Mouse (Mus musculus) erythroid progenitor cell, adult 5-6 weeks (primary cell): ENCODE data around the gene 2700097O09Rik. TPM values are rescaled to one million over a fixed set of nuclear protein-coding genes. Genes with fewer than 3 reads are reported as not detected.
A peak's percentile ranks its signal among the peaks of the same experiment; 100 is the strongest.
"Not testable (repeated sequence)": the region's sequence is repeated elsewhere in the genome, so short reads cannot be mapped to it uniquely, and the experiment has no call there.

Experiments
- ATAC-seq: replicated peaks from 2 replicates; pipeline ENCODE4 v1.8.0; 2016; ENCODE audit warnings: moderate number of reproducible peaks, mild to moderate bottlenecking, moderate TSS enrichment, inconsistent platforms; ENCODE audit not compliant: poor library complexity, low FRiP score, severe bottlenecking
- total RNA-seq, 2 experiments: library from RNA; stranded (forward) in 1 of 2; stranded (reverse) in 1 of 2; fragments of 150-400 nt in 1 of 2; fragments of 186-747, 209-891 nt in 1 of 2; gene quantifications; 2 replicates each; pipeline versions ENCODE4 v1.2.3 to v1.2.4; 2015 to 2017; ENCODE audit warnings: low replicate concordance in 2 of 2

Gene 2700097O09Rik
- total RNA-seq (2015; ENCODE audit: low replicate concordance) (9.7 and 27.2 TPM in 2 replicates), total RNA-seq (2017; ENCODE audit: low replicate concordance) (6.7 and 9.9 TPM in 2 replicates)

- peak; percentile 95 for ATAC-seq
These were observed at the start of gene 2700097O09Rik, which contains the start of gene Srp54a for GRCm38 (mm10) chr12:55079726-55080600. Gene 2700097O09Rik, minus strand, starts transcription at chr12:55080110. Gene Srp54a, plus strand, starts transcription at chr12:55080262.

GRCm38 (mm10) chr12:55124731-55125130 is 44.8 kb upstream of the 2700097O09Rik start:
- ATAC-seq = peak; percentile 87

GRCm38 (mm10) chr12:55124242-55124641 is 44.3 kb upstream of the 2700097O09Rik start, which contains the start of gene Fam177a:
Gene Fam177a, plus strand, starts transcription at chr12:55124469.
- peak; percentile 88 for ATAC-seq

- peak; percentile 54 for ATAC-seq
These were observed 32.7 kb upstream of the 2700097O09Rik start for GRCm38 (mm10) chr12:55112616-55113015.

GRCm38 (mm10) chr12:55092127-55092526 is 12.2 kb upstream of the 2700097O09Rik start:
- ATAC-seq = not testable (repeated sequence)

GRCm38 (mm10) chr12:55080601-55080942 is 662 bp upstream of the 2700097O09Rik start:
- not testable (repeated sequence) for ATAC-seq

GRCm38 (mm10) chr12:55078706-55079105 is 1.2 kb downstream of the 2700097O09Rik start:
- ATAC-seq = not testable (repeated sequence)

- no peak for ATAC-seq
These were observed 4.6 kb downstream of the 2700097O09Rik start for GRCm38 (mm10) chr12:55075296-55075695.

GRCm38 (mm10) chr12:55073686-55074085 is 6.2 kb downstream of the 2700097O09Rik start:
- ATAC-seq = no peak

GRCm38 (mm10) chr12:55072495-55072894 is 7.4 kb downstream of the 2700097O09Rik start:
- ATAC-seq = no peak

- ATAC-seq = no peak
These were observed 17.8 kb downstream of the 2700097O09Rik start for GRCm38 (mm10) chr12:55062141-55062540.

GRCm38 (mm10) chr12:55061006-55061405 is 18.9 kb downstream of the 2700097O09Rik start:
- no peak for ATAC-seq

- ATAC-seq = peak; percentile 73
These were observed 19.6 kb downstream of the 2700097O09Rik start for GRCm38 (mm10) chr12:55060212-55060898.

GRCm38 (mm10) chr12:55059812-55060211 is 20.1 kb downstream of the 2700097O09Rik start:
- peak; percentile 61 for ATAC-seq

- ATAC-seq = no peak
These were observed 20.9 kb downstream of the 2700097O09Rik start for GRCm38 (mm10) chr12:55058865-55059615.

GRCm38 (mm10) chr12:55056703-55057102 is 23.2 kb downstream of the 2700097O09Rik start:
- no peak for ATAC-seq

GRCm38 (mm10) chr12:55054551-55055241 is 25.2 kb downstream of the 2700097O09Rik start:
- ATAC-seq = no peak

- peak; percentile 50; the same call in 1 of the 2 replicates for ATAC-seq
These were observed 26.6 kb downstream of the 2700097O09Rik start for GRCm38 (mm10) chr12:55053267-55053666.
